Mouse (Mus musculus) lung, postnatal 0 days (tissue): ENCODE data around the gene Bckdhb. TPM values are rescaled to one million over a fixed set of nuclear protein-coding genes. Genes with fewer than 3 reads are reported as not detected.

Experiments used
- ATAC-seq: fragments of 200-750 bp; cut with Nextera tagmentation; 2 replicates; pipeline ENCODE4 v1.8.0; 2017; ENCODE audit warnings: moderate library complexity
- DNase-seq: peaks from one replicate; pipeline ENCODE4 v3.0.0-alpha.2; 2016; ENCODE audit warnings: low spot score
- H3K27ac ChIP-seq: fragments of 300-500 bp; sonication (generic); 2 replicates; pipeline ENCODE4 v1.5.1; 2014; ENCODE audit warnings: antibody characterized with exemption, mild to moderate bottlenecking, low read length, mixed read lengths
- H3K27me3 ChIP-seq: fragments of 300-500 bp; sonication (generic); replicated peaks from 2 replicates; pipeline ENCODE4 v1.6.1; 2014; ENCODE audit warnings: low read length, mixed read lengths; ENCODE audit not compliant: insufficient read depth
- H3K36me3 ChIP-seq: fragments of 300-500 bp; sonication (generic); 2 replicates; pipeline ENCODE4 v1.6.1; 2014; ENCODE audit warnings: low read length, mixed read lengths; ENCODE audit not compliant: insufficient read depth
- H3K4me1 ChIP-seq: fragments of 300-500 bp; sonication (generic); 2 replicates; pipeline ENCODE4 v1.6.1; 2014; ENCODE audit warnings: antibody characterized with exemption, low read depth, low read length, mixed read lengths; ENCODE audit not compliant: insufficient read depth
- H3K4me2 ChIP-seq: fragments of 300-500 bp; sonication (generic); replicated peaks from 2 replicates; pipeline ENCODE4 v1.6.1; 2014; ENCODE audit warnings: low read depth, mild to moderate bottlenecking, low read length, moderate library complexity, mixed read lengths
- H3K4me3 ChIP-seq: fragments of 300-500 bp; sonication (generic); 2 replicates; pipeline ENCODE4 v1.5.1; 2014; ENCODE audit warnings: low read depth, low read length
- H3K9ac ChIP-seq: fragments of 300-500 bp; sonication (generic); replicated peaks from 2 replicates; pipeline ENCODE4 v1.6.1; 2014; ENCODE audit warnings: low read depth, mild to moderate bottlenecking
- H3K9me3 ChIP-seq: fragments of 300-500 bp; sonication (generic); 2 replicates; pipeline ENCODE4 v1.6.1; 2016; ENCODE audit warnings: low read length, mixed read lengths
- CTCF ChIP-seq: IDR thresholded peaks from 2 replicates; pipeline ENCODE4 v1.5.1; 2016; ENCODE audit warnings: antibody characterized with exemption, mild to moderate bottlenecking
- EP300 ChIP-seq: IDR thresholded peaks from 2 replicates; pipeline ENCODE4 v1.6.1; 2016; ENCODE audit warnings: antibody characterized with exemption, mild to moderate bottlenecking, control low read depth
- WGBS: fragments of 180-500 bp; shearing (Covaris S2); extraction: QIAGEN DNeasy Blood & Tissue Kit; methylation state at CpG from one replicate; pipeline ENCODE4 v1.1.7; 2014; 5-methylcytosine and 5-hydroxymethylcytosine counted together
- polyA plus RNA-seq: library from polyadenylated mRNA; unstranded; fragments of >200 nt; fragmentation: Nextera tagmentation; extraction: Ambion mirVana; gene quantifications from 2 replicates; pipeline ENCODE4 v1.2.1, GENCODE M21; 2015

Gene Bckdhb
- 11.8 and 12.5 TPM in 2 replicates for polyA plus RNA-seq

DNA sequence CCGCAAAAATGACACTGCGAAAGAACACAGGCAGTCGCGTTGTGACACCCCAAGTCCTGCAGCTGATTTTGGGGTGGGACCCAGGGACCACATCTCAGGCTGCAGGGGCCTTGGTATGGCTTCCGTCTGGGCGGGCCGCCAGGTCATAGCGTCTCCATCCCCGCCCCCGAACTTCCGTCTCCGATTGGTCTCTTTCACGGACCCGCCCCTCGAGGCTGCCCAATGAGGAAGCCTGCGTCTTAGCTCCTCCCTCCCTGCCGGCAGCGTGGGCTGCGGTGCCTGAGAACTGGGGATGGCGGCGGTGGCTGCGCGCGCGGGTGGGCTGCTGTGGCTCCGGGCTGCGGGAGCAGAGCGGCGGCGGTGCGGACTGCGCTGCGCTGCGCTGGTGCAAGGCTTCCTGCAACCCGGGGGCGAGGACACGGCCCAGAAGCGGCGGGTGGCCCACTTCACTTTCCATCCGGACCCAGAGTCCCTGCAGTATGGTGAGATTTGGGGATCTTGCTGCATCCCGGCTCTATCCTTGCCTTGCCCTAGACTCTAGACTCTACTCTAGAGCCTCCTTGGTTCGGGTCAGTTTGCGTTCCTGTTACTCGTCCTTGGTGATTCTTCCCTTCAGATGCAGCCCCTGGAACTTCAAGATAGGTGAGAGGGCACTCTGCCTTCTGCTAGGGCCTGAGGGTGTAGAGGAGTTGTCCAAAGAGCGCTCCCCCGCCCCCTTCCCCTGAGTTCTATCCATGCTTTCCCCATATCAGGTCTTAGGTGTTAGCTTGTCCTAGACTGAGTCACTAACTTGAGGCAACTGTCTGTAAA is at the start of gene Bckdhb:
TSS of gene Bckdhb (plus strand) at position 268 of the 810 bp plus-strand sequence.
- TF ChIP-seq CTCF (no peak), EP300 (no peak; the same call in 1 of the 2 replicates)
- peak within 1 kb of the TSS; percentile 51 for H3K9ac ChIP-seq
- DNase-seq (peak; percentile 98), ATAC-seq (peak; percentile 100)
- peak within 1 kb of the TSS; percentile 38 for H3K27ac ChIP-seq
- no peaks in the 10 kb centered on the region for H3K27me3 ChIP-seq
- peak within 1 kb of the TSS; percentile 58 for H3K4me3 ChIP-seq
- H3K4me2 ChIP-seq: peak within 1 kb of the TSS; percentile 87
- WGBS: 2% methylated on average over 32 of the region's 46 CpGs
- no peaks in the 10 kb centered on the region for H3K9me3 ChIP-seq
- no peaks in the 10 kb centered on the region for H3K36me3 ChIP-seq
- H3K4me1 ChIP-seq: no peaks in the 10 kb centered on the region

DNA sequence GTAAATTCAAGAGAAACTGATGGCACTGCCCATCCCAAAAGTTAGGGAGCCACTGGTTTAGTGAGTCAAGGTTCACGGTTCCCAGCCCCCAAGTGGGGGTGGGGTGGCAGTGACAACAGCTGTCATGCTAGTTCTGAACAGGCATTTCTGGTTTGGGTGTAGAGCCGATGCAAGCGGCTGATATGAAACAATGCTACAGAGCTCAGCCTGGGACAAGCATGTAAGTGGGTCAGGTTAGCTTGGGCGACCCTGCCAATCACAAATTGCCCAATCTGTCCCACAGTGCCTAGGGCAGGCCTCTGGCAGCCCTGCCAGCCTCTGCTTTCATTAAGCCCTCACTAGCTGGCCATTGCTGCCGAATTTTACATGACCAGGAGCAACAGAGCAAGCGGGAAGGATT is 42.8 kb upstream of the Bckdhb start:
- DNase-seq (no peak), ATAC-seq (no peak)
- H3K36me3 ChIP-seq: no peaks in the 10 kb centered on the region
- TF ChIP-seq EP300 (no peak), CTCF (no peak)
- H3K27me3 ChIP-seq: no peaks in the 10 kb centered on the region
- no peaks in the 10 kb centered on the region for H3K4me1 ChIP-seq
- H3K4me3 ChIP-seq: no peak overlapping the region
- H3K9me3 ChIP-seq: no peaks in the 10 kb centered on the region
- no peak overlapping the region for H3K9ac ChIP-seq
- no peak overlapping the region for H3K4me2 ChIP-seq
- H3K27ac ChIP-seq: no peak overlapping the region
- WGBS: 83% methylated on average over 6 of the region's 6 CpGs

DNA sequence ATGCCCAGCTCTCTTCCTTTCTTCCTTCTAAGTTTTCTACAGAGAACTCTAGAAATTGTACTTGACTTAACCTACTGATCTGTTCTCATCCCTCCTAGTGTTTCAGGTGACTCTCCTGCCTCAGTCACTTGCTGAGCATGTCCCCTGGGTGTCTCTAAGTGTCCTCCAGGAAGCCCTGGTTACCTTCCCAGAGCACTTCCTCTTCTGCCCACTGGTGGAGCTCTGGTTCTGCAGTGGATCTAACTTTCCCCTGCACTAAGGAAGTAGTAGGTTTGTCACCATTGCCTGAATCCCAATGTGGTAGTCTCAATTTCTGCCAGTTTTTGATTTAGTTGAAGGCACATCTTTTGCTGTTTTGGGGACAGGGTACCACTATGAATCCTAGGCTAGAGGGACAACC is 38.8 kb upstream of the Bckdhb start:
- ATAC-seq: no peak
- Histone ChIP-seq H3K4me1 (no peaks in the 10 kb centered on the region), H3K27me3 (no peaks in the 10 kb centered on the region), H3K4me2 (no peak overlapping the region), H3K9ac (no peak overlapping the region), H3K4me3 (no peak overlapping the region), H3K36me3 (no peaks in the 10 kb centered on the region), H3K27ac (no peak overlapping the region), H3K9me3 (no peaks in the 10 kb centered on the region)
- TF ChIP-seq EP300 (no peak), CTCF (peak; percentile 27; the same call in 1 of the 2 replicates)
- no peak for DNase-seq

DNA sequence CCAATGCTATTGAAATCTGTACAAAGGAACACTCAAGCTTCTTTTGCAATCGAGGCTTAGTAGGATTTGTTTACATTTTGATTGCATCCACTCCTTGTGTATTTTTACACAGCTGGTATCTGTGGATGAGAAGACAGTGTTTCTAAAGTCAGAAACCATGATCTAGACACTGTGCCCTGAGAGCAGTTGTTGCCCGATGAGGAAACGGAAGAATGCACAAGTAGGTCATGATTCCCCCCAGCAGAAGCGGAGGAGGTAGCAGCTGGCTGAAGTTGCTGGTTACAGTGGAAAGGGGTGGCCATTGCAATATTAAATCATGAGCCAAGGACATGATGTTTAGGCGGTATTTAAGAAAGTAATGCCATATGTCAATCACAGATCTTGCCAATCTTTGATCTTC is 36.7 kb upstream of the Bckdhb start:
- Histone ChIP-seq H3K27me3 (no peaks in the 10 kb centered on the region), H3K9ac (no peak overlapping the region), H3K36me3 (no peaks in the 10 kb centered on the region), H3K27ac (no peak overlapping the region), H3K9me3 (no peaks in the 10 kb centered on the region), H3K4me2 (no peak overlapping the region), H3K4me1 (no peaks in the 10 kb centered on the region), H3K4me3 (no peak overlapping the region)
- ATAC-seq (peak; percentile 57), DNase-seq (peak; percentile 44)
- TF ChIP-seq EP300 (no peak), CTCF (no peak)
- 59% methylated on average over 5 of the region's 5 CpGs for WGBS

DNA sequence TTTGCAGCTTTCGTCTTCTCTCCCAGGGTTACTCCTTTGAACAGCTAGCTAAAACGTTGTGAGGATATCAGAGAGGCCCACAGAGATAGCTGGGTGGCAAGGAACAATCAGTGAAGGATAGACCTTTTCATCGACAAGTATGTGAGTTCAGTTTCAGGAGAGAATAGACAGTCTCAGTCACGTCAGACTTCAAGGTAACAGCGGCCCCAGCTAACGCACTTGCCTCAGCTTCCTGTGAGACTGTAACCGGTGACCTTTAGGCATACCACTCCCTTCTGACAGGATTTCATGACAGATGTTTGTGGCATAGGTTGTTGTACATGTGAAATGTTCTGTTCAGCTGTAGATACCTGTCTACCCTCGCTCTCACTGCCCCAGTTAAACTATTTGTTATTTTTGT is 31.9 kb upstream of the Bckdhb start:
- ATAC-seq (no peak), DNase-seq (no peak)
- TF ChIP-seq CTCF (no peak), EP300 (no peak)
- Histone ChIP-seq H3K36me3 (no peaks in the 10 kb centered on the region), H3K27ac (no peak overlapping the region), H3K9me3 (no peaks in the 10 kb centered on the region), H3K4me1 (no peaks in the 10 kb centered on the region), H3K27me3 (no peaks in the 10 kb centered on the region), H3K4me2 (no peak overlapping the region), H3K9ac (no peak overlapping the region), H3K4me3 (no peak overlapping the region)
- 54% methylated on average over 8 of the region's 8 CpGs for WGBS

DNA sequence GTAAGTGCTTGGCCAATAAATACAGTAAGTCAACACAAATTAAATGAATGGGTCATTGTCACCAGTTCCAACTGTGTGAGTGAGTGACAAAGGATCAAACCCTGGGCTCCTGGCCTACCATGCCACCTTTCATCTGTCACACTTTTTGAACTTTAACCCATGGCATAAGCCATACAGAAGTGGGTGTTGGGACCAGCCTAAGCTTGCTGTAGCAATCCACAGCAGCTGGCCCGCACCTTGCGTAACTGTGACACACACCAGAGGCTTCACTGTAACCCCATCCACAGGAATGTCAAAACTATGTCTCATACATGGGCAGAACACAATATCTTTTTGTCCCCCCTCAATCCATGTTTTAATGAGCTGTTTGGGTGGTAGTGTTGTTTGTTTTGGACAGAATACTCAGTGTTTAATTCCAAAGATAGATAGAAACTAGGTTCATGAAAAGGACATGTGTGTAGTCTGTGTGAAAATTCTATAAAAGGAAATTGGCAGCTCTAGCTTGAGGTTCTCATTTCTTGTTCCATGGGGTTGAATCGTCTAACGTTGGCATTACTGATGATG is 31.1 kb upstream of the Bckdhb start:
- no peaks in the 10 kb centered on the region for H3K36me3 ChIP-seq
- no peak overlapping the region for H3K4me3 ChIP-seq
- no peak for TF ChIP-seq CTCF
- no peak for TF ChIP-seq EP300
- WGBS: 44% methylated on average over 4 of the region's 4 CpGs
- no peaks in the 10 kb centered on the region for H3K4me1 ChIP-seq
- H3K9ac ChIP-seq: no peak overlapping the region
- no peak overlapping the region for H3K27ac ChIP-seq
- no peaks in the 10 kb centered on the region for H3K27me3 ChIP-seq
- ATAC-seq: peak; percentile 92
- H3K4me2 ChIP-seq: no peak overlapping the region
- no peaks in the 10 kb centered on the region for H3K9me3 ChIP-seq
- DNase-seq: peak; percentile 77
